Mouse (Mus musculus) bone marrow macrophage, adult 2 months (primary cell): ENCODE measurements around the gene Yeats4. TPM values are rescaled to one million over a fixed set of nuclear protein-coding genes. Genes with fewer than 3 reads are reported as not detected.

ENCODE experiments used
- H3K27ac ChIP-seq: 2 replicates; pipeline ENCODE4 v1.5.1; 2012; ENCODE audit warnings: low read depth, low read length; ENCODE audit not compliant: insufficient read depth
- H3K4me1 ChIP-seq: 2 replicates; pipeline ENCODE4 v1.6.1; 2012; ENCODE audit warnings: low read length; ENCODE audit not compliant: control insufficient read depth, insufficient read depth
- H3K4me3 ChIP-seq: 2 replicates; pipeline ENCODE4 v1.5.1; 2012; ENCODE audit warnings: mild to moderate bottlenecking, low read length, moderate library complexity; ENCODE audit not compliant: insufficient read depth
- CTCF ChIP-seq: IDR thresholded peaks from 2 replicates; pipeline ENCODE4 v1.5.1; 2012; ENCODE audit warnings: low read depth, mild to moderate bottlenecking, low read length, moderate library complexity
- POLR2A ChIP-seq: IDR thresholded peaks from 2 replicates; pipeline ENCODE4 v1.6.1; 2012; ENCODE audit warnings: mild to moderate bottlenecking, low read depth, low read length, borderline replicate concordance
- polyA plus RNA-seq: library from polyadenylated mRNA; stranded (reverse); fragments of >200 nt; gene quantifications from 2 replicates; pipeline ENCODE4 v1.2.4, GENCODE M21; 2012; ENCODE audit not compliant: missing spikeins, insufficient read depth, insufficient read length

The Yeats4 gene
- polyA plus RNA-seq, result 61.0 and 64.0 TPM in 2 replicates

DNA sequence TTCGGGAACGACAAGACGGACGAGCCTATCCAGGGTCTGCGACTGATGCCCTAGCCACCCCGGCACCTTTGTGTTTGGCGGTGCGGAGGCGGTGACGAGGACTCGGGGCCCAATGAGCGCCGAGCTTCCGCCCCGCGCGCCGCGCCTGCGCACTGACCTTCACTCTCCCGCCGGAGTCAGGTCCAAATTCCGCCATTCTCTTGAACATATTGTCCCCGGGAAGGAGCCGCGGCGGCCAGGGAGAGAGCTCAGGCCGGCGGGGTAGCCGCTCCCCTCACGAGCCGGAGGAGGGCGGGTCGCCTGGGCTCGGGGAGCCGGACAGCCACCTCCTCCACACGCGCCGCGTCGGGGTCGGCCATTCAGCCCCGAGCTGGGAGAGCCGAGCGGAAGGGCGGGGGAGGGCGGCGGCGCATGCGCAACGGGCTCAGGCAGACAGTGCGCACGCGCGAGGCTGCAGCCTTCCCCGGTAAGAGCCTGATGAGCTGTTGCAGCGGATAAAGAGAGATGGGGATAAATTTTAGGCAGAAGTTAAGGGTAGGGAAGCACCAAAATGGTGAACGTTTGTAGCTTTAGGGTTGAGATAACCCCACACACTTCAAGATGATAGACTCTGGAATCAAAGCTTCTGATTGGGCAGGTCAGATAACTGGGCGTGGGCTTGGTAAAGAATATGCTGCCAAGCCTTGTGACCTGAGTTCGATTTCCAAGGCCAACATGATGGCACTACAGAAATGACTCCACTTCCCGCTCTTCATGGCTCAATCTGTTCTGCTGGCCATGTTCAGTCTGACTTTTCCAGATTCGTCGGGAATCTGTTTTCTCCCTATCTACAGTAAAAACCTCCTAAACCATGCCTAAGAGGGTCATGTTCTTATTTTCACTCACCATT is at the start of gene Yeats4:
Yeats4 (minus strand) TSS at position 406 of the 889 bp plus-strand sequence.
- Histone ChIP-seq H3K4me1 (peaks cover 24% of the 10 kb centered on the region), H3K27ac (peak within 1 kb of the TSS; percentile 86), H3K4me3 (peak within 1 kb of the TSS; percentile 80)
- TF ChIP-seq POLR2A (peak; percentile 55; the same call in 1 of the 2 replicates), CTCF (no peak)

DNA sequence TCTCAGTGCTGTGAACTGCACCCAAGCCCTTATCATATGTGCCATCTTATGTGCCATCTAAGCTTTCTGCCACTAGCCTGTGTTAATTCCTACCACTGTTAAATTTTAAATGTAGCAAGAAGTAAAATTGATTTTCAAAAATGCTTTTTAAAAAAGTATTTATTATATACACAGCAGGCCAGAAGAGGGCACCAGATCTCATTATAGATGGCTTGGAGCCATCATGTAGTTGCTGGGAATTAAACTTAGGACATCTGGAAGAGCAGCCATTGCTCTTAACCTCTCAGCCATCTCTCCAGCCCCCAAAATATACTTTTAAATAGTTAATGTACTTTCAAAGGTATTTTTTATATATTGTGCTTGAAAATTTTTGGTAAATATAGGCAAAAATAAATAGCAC is 47.7 kb upstream of the Yeats4 start:
- Histone ChIP-seq H3K4me3 (no peak overlapping the region), H3K27ac (no peak overlapping the region), H3K4me1 (peaks cover 8% of the 10 kb centered on the region)
- TF ChIP-seq POLR2A (no peak), CTCF (no peak)

DNA sequence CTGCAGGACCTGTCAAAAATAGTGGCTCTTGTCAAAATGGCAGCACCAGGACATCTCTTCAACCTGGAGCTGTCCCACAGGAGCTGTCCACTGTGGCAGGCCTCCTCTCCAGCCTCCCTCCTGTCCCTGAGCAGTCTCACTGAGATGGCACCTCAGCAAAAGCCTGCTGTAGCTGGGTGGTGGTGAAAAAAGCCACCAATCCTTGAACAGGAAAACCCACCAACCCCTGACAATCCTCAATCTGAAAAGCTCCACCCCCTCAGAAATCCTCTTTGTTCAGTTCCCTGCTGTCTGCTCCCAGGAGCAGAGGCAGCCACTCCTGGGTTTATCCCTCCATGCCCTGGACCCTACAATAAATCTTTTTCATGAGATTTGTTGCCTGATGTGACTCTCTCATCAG is 35.6 kb upstream of the Yeats4 start:
- Histone ChIP-seq H3K4me1 (no peaks in the 10 kb centered on the region), H3K4me3 (no peak overlapping the region), H3K27ac (no peak overlapping the region)
- no peak for TF ChIP-seq POLR2A
- TF ChIP-seq CTCF, result no peak

DNA sequence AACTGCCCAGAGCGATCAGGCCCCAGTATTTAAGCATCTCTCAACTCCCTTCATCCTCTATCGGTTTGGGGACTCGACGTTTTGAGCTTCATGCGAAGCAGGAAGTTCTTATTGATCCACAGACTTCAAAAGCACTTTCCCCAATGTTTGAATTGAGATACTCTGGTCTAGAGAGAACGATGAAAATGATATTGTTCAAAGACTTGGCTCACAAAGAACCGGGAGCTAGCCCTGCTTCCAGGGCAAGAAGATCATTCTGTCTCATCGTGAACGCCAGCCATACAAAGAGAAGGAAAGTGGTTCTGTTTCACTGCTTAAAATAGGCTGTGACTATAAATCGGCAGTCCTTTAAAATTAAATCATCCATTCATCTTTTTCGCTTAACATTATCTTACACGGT is 14.3 kb upstream of the Yeats4 start, which contains the start of gene 9530003J23Rik:
9530003J23Rik (minus strand) TSS at position 101 of the 400 bp plus-strand sequence.
- no peak within 1 kb of the TSS for H3K27ac ChIP-seq
- H3K4me3 ChIP-seq, result no peak within 1 kb of the TSS
- no peaks in the 10 kb centered on the region for H3K4me1 ChIP-seq
- TF ChIP-seq CTCF (no peak), POLR2A (no peak)

DNA sequence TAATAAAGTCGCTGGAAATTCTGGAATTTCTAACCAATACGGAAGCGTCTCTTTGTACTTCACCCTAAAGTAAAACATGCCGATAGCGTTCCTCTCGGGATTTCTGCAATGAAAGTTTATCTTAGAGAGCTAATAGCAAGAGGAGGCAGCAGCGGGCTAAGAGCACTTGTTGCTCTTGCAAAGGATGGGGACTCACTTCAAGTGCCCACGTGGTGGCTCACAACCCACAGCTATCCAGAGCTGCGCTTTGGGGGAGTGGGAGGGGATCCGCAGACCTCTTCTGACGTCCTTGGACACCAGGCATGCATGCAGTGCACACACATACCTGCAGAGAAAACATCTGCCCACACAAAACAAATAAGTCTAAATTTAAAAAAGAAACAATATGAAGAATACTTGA is 11.6 kb upstream of the Yeats4 start:
- no peak for TF ChIP-seq POLR2A
- TF ChIP-seq CTCF, result no peak
- no peak overlapping the region for H3K27ac ChIP-seq
- no peaks in the 10 kb centered on the region for H3K4me1 ChIP-seq
- H3K4me3 ChIP-seq, result no peak overlapping the region

DNA sequence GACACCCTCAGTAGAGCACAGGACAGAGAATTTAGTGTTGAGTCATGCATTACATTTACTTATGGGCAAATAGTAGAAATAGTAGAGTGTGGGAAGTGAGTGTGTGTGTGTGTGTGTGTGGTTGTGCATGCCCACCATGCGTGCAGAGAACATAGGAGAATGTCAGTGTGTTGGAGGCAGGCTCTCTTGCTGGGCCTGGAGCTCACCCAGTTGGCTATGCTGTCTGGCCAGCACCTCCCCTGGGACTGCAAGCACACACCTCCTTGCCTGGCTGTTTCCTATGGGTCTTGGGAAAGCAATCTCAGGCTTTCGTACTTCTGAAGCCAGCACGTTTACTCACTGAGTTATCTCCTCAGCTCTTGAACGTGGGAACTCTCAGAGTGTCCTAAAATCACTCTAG is 10.5 kb upstream of the Yeats4 start:
- no peaks in the 10 kb centered on the region for H3K4me1 ChIP-seq
- no peak for TF ChIP-seq CTCF
- no peak overlapping the region for H3K27ac ChIP-seq
- H3K4me3 ChIP-seq, result no peak overlapping the region

DNA sequence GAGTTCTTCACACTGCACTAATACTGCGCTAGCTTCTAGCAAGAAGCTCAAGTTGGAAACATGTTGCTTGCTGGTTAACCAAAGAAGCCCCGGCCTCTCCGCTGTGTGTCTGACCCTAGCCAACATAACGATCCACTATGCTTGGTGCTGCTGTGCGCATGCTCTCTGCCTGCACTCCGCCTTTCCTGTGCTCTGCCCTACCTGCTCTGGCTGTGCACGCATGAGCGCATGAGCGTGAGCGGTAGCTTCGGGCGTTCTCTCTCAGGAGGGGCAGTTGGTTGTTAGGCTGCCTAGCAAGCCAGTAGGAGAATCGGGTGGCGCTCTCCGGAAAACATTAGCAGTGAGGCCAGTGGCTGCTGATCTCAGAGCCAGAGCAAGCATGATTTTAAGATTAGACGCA is 5.5 kb upstream of the Yeats4 start:
- H3K4me3 ChIP-seq, result no peak overlapping the region
- TF ChIP-seq POLR2A (no peak), CTCF (no peak)
- peaks cover 4% of the 10 kb centered on the region for H3K4me1 ChIP-seq
- no peak overlapping the region for H3K27ac ChIP-seq

DNA sequence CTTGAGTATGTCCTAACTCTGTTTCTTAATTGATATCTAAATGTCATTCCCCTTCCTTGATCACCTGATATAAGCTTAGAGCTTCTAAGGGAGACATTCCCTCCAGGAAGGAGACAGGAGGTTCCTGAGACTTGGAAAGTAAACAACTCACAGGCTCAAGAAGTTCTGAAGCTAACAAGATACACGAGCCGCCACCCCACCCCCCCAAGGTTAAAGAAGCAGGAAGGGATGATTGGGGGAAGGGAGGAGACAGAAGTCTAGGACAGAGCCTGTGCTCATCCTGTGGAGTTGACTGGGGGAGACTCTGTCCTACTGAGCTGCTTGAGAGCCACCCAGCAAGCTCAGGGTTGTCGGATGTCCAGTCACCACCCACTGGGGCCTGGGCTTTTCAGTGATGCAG is 1.7 kb upstream of the Yeats4 start:
- H3K27ac ChIP-seq, result no peak overlapping the region
- peaks cover 18% of the 10 kb centered on the region for H3K4me1 ChIP-seq

DNA sequence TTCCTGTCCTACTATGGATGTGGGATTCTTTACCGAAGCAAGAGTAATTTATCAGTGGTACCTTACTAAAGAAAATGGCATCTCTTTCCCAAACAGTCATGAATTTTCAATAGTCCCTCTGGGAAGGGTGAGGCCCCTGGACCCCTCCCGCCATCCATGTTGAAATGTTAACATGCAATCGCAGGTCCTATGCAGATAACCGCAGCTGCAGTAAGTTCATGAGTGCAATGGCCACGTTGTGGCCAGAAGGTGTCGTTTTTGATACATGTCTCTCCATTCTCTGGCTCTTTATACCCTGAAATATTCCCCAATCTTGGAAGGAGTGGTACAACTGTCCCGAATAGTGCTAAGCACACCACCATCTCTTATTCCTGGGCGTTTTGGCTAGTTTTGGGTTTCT is 787 bp upstream of the Yeats4 start:
- TF ChIP-seq POLR2A, result no peak
- TF ChIP-seq CTCF, result no peak
- H3K27ac ChIP-seq, result peak overlapping the region; percentile 86; the same call in 1 of the 2 replicates
- H3K4me1 ChIP-seq, result peaks cover 24% of the 10 kb centered on the region
- H3K4me3 ChIP-seq, result peak overlapping the region; percentile 80

More for the DNA sequence above, 1.7 kb upstream of the Yeats4 start:
- TF ChIP-seq CTCF, result no peak
- TF ChIP-seq POLR2A, result no peak
- no peak overlapping the region for H3K4me3 ChIP-seq

DNA sequence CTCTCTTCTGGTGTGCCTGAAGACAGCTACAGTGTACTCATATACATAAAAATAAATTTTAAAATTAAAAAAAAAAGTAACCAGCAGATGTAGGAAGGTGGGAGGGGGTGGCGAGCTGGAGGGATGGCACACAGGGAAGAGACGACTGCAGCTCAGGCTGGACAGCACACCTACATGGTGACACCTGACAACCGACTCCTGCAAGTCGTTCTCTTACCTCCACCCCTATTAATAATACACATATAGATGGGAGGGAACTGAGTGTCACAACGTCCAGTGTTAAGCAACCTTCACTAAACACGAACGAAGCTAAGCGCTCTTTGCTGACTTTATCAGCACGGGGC is 577 bp downstream of the Yeats4 start:
- Histone ChIP-seq H3K4me3 (peak overlapping the region; percentile 80), H3K4me1 (peaks cover 24% of the 10 kb centered on the region), H3K27ac (no peak overlapping the region)
- TF ChIP-seq POLR2A (no peak), CTCF (no peak)
